Mouse (Mus musculus): ENCODE data around the gene Pgm2l1.

The Pgm2l1 gene

DNA sequence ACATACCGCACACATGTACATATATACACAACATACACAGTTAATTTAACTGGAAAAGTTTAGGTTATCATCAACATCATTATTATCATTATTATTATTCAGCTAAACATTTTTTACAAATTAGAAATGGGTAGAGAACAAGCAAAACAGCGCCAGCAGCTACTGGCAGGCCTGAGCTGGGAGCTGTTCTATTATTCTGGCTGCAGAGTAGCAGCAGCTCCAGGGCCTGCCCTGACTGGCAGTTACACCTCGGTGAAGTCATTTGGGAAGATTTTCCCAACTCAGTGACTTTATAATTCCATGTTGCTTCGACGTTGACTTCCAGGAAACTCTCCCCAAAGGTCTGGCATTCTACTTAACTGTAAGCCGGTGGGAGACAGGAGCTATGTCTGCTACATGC lies 69.5 kb downstream of the Pgm2l1 start:
- DNase-seq (ENCODE audit: low spot score) = no peak

DNA sequence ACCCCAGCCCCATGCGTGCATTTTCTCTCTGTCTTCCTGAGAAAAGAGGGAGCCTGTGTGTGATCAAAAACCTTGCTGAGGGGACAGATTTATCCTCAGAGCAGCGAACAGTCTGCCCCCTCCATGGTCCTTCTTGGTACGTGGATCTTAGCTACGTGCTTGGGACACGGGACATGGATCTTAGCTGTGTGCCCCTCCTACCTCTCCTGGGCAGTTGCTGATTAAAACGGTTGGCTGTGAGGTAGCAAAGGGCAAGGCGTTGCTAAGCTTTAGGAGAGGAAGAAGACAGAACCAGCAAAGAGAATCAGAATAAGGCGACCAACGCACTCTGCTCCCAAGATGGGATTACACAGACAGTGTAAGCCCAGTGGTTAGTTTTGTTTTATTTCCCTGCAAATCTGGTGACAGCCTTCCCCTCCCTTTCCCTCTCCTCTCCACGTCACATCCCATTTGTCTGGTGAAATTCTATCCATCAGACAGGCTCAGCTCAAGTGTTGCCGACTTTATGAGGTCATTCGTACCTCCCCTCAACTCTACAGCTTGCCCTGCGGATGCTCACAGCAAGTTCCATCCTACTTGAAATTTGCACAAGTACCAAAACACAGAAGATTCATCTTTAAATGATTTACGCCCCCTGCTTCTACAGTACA lies 71.8 kb downstream of the Pgm2l1 start:
- no peak for DNase-seq (ENCODE audit: low spot score)

DNA sequence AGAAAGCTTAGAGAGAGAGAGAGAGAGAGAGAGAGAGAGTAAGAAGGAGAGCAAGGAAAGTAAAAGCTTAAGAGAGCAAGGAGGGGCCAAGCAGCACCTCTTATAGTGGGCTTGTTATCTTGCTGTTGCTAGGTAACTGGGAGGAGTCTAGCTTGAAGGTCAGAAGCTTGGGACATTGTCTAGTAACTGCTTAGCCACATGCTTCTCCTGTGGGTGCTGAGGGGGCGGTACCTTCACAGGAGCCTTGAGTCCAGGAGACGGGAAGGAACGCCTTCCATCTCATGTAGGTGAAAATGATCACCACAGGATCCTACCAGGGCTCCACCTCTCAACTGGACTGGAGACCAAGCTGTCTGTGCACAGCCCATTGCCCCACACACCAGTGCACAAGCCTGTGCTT lies 74.2 kb downstream of the Pgm2l1 start:
- DNase-seq (ENCODE audit: low spot score) = no peak

DNA sequence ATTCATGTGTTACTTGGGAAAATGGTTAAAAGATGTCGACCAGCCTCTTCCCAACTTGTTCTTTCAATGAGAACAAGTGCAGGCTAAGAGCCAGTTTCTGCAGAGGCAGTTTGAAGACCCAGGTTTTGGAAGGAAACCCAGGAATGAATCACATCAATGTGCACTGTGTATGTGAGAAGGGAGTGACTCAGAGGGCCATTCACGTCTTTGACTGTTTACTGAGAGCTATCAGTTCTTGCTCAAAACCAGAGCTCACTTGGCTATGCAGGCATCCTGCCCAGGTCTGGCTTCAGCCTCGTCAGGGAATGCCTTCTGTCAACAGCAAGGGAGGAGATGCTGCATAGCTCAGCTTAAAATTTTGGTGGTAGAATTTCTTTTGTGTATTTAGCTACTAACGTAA lies 75.1 kb downstream of the Pgm2l1 start:
- DNase-seq (ENCODE audit: low spot score) = peak; percentile 52

DNA sequence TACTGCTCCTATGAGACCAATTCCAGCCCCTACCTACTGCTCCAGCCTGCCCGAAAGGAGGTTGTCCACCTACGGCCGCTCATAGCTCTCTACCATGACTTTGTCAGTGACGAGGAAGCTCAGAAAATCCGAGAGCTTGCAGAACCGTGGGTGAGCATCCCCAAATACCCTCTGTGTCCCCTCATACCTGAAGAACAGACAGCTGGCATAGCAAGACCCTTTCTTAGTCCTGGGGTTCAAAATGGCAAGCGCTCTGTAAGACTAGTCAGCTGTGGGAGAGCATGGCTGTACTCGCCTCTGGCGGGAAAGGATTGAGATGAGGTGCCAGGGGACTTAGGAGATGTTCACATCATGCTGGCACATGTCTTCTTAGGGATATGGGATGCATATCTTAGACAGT lies 78.7 kb downstream of the Pgm2l1 start:
- DNase-seq (ENCODE audit: low spot score) = no peak

DNA sequence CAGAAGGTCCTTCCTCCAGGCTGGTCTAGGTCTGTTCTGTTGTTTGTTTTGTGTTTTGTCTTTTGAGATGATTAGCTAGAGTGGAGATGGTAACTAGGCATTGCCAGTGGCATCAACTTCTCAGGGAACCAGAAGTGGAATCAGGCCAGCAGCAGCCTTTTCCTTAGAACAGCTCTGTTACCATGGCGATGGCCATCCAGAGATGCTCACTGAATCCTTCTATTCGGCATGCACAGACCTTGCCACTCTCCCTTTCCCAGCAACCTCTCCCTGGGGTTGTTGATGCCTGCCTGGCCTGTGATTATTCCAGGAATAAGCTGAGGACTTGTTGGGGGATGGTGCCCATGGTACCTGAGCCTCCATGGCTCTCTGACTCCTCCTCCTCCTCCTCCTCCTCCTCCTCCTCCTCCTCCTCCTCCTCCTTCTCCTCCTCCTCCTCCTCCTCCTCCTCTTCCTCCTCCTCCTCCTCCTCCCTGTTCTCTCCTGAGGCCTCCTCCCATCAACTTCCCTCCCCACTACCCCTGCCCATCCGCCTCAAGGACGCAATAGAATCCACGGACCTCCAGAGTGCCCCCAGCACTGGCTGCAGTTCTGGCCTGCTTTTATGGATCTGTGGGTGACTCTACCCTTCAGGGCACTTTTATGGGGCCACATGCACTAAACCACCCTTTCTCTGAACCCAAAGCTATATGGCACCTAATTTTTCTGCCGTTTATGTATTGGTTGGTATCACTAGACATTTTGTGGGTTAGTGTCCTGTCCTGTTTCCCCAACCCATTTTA lies 80.9 kb downstream of the Pgm2l1 start:
- no peak for DNase-seq (ENCODE audit: low spot score)

DNA sequence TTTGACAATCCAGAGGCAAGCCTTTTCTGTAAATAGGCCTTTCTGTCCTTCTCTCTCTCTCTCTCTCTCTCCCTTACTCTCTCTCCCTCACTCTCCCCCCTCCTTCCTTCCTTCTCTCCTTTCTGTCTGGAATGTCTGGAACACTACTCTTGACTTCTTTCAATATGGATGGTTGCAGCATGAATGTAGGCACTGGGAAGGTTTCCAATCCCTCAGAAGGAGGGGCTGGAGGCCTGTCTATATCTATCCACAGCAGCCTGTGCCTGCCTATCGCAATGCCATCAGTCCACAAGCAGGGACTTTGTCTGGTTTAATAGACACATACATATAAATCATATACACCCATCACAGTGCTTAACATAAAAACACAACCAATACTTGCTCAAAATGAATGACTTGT lies 82.0 kb downstream of the Pgm2l1 start:
- DNase-seq (ENCODE audit: low spot score) = no peak

DNA sequence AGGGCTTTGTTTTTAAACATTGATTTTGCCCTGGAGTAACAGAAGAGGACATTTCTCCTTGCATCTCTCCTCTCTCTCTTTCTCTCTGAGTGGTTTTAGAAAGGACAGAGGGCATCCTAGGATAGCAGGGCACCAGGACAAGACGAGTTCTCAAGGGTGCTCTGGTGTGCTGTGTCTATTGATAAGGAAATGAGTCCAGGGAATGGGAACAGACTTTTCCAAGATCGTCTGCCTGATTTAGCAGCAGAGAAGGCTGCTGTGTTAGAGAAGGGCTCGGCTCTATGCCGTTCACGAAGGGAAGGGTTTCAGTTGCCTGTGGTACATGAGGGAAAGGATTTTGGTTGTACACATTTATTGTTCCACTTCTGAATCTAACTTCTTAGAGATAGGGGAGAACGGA lies 82.5 kb downstream of the Pgm2l1 start:
- no peak for DNase-seq (ENCODE audit: low spot score)

DNA sequence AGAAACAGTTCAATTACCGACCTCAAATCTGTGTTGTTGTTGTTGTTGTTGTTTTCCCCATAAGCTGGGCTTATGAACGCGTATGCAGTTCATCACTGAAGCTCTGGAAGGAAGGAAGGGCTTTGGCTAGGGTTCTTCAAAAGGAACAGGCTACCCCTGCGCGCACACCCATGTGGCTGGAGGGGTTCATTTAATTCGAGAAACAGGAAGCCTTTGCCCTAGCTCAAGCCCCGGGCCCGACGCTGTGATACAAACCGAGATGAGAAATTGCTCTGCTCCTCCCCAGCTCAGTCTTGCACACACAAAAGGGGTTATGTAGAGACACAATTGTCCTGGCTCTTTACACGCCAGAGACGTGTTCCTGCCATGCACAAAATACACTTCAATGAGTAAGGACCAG lies 83.1 kb downstream of the Pgm2l1 start:
- no peak for DNase-seq (ENCODE audit: low spot score)

DNA sequence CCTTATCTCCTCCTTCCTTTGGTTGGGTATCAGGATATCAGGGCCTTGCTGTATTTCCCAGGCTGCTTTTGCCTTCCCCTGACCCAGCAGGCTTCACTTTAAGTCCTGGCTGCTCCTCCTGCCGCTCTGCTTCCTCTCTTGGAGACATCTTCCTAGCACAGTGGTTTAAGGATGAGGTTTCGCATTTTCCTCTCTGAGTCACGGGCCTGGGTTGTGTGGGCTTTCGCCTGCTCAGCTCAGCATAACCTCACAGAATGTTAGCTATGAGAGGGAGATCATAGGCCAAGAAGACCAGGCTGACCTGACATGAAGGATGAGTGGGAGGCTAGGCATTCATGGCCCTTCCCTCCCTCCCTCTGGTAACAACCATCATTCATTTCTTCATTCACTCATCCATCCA lies 85.5 kb downstream of the Pgm2l1 start:
- no peak for DNase-seq (ENCODE audit: low spot score)

DNA sequence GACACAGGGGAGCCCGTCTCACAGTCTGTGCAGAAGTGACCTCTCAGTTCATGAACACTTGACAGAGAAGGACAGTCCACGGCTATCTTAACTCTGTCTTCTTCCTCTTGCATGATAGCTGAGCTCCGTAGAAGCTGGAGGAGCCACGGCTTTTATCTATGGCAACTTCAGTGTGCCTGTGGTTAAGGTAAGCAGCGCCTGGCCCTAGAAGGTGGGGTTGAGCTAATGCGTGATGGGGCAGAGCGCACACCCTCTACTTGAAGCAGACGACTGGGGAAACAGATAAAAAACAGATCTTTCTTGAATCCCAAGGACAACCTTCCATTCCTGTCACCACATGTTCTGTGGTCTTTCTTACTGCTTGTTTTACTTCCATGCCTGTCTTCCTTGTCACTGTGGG lies 89.7 kb downstream of the Pgm2l1 start:
- DNase-seq (ENCODE audit: low spot score) = no peak

DNA sequence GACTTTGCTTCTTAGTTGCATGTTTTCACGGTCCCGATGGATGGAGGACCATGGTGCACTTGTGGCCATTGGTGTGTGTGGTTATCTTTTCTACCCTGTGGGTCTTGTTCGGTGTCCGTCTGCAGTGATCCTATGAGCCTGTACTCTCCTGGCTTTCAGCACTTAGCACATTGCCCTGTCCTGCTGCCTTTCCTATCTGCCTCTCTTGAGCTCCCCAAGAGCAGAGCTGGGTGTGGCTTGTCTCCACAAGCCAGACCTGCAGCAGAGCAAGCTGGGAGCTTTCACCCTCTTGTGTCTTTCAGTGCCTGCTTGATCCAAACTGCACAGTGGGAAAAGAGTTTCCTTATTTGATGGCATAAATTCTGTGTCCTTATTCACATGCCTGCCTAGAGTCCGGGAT lies 90.3 kb downstream of the Pgm2l1 start:
- no peak for DNase-seq (ENCODE audit: low spot score)

DNA sequence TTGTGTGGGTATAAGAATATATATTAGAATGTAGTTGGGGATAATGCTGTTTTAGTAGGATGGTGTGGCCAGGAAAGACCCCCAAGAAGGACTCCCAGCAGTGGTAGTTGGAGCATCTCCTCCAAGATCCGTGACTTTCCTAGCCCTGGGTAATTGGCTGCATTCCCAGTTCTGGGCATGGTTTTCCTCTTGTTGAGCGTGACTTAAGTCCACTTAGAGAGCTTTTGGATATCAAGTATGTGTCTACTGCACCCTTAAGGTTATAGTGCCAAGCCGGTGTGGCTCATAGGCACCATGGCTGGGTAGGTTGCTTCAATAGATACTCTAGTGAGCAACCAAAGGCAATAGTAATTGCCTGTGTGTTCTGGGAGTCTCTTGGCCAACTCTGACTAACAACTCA lies 96.5 kb downstream of the Pgm2l1 start:
- DNase-seq (ENCODE audit: low spot score) = no peak

DNA sequence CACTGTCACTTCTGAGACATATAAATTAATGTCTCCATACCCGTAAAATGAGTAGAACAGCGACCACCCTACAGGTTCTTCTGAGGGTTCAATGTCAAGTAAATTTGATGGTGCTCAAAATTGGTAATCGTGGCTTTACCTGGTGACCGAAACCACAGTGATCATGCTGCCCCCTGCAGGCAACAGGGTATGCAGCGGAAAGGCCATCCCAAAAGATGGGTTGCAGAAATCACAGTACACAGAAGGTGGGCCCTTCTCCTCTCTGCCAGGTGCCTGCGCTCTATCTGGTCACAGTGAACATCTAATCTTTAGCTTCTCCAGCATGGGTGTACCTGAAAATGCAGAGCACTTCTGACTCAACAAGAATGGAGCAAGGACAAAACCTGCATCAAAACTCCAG lies 98.3 kb downstream of the Pgm2l1 start:
- DNase-seq (ENCODE audit: low spot score) = no peak

DNA sequence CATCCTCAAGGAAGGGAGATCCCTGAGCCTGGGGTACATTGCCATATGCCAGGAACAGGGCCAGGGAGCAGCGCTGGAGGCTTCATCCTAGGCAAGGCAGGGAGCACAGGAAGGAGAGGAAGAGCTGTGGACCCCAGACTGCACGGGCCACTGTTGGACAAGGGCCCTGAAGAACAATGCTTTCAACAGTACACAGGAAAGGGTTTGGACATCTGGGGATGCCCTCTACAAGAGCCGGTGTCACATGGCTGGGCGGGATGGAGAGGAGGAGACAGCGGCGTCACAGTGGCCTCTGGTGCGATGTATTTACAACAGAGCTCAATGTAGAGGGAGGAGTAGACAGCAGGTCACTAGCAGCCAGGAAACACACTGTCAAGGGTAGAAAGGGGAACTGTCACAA lies 100.3 kb downstream of the Pgm2l1 start:
- no peak for DNase-seq (ENCODE audit: low spot score)
